Mouse (Mus musculus) cortical plate, adult 2 months (tissue): ENCODE measurements at regions not wholly inside any gene's neighbourhood (a gene's known extent, or its start where the extent isn't known, plus 50 kb on each side); places are given as distances from the start of the nearest gene placed in this dataset.

Experiments used
- CTCF ChIP-seq: fragments of 200-500 bp; IDR thresholded peaks from 2 replicates; pipeline ENCODE4 v1.5.1; 2011; ENCODE audit warnings: mild to moderate bottlenecking, control low read depth, low read length; ENCODE audit not compliant: insufficient read depth; ENCODE audit errors: extremely low read depth
- POLR2A ChIP-seq: fragments of 200-500 bp; IDR thresholded peaks from 2 replicates; pipeline ENCODE4 v1.6.1; 2011; ENCODE audit warnings: mild to moderate bottlenecking, low read length, control low read depth; ENCODE audit not compliant: insufficient read depth; ENCODE audit errors: extremely low read depth

DNA sequence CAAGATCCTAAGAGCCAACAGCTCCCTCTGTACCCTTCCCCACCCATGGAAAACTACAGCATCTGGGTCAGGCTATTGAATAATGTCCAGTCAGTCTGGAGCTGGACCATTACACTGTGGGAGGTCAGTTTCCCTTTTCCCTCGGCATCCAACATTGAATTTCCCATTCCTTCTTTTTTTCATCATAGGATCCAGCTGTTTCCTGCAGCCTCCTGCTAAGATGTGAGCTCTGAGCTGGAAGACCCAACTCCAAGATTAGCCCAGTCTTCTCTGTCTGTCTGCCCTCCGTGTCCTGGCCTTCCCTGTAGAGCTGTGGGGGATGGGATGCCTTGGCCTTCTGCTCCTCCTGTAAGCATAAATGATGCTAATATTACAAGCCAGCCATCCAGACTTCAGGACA is 138.8 kb downstream of the Nuak1 start:
- TF ChIP-seq POLR2A (no peak), CTCF (no peak)
